Mouse (Mus musculus): ENCODE data around the gene Clip4.

The Clip4 gene

GRCm38 (mm10) chr17:71795521-71796205 is 27.4 kb downstream of the Clip4 start:
- DNase-seq, result no peak

- no peak for DNase-seq
These were observed 35.2 kb downstream of the Clip4 start for GRCm38 (mm10) chr17:71803456-71803855.

- no peak for DNase-seq
These were observed 35.6 kb downstream of the Clip4 start for GRCm38 (mm10) chr17:71803876-71804275.

- no peak for DNase-seq
These were observed 42.8 kb downstream of the Clip4 start for GRCm38 (mm10) chr17:71811070-71811469.

GRCm38 (mm10) chr17:71816136-71816864 is 48.0 kb downstream of the Clip4 start:
- no peak for DNase-seq

GRCm38 (mm10) chr17:71823622-71824306 is 55.5 kb downstream of the Clip4 start:
- DNase-seq, result no peak

GRCm38 (mm10) chr17:71826603-71827002 is 58.3 kb downstream of the Clip4 start:
- DNase-seq, result no peak

GRCm38 (mm10) chr17:71827627-71828026 is 59.4 kb downstream of the Clip4 start:
- DNase-seq, result no peak

- no peak for DNase-seq
These were observed 60.6 kb downstream of the Clip4 start for GRCm38 (mm10) chr17:71828647-71829414.

GRCm38 (mm10) chr17:71831960-71832359 is 63.7 kb downstream of the Clip4 start:
- DNase-seq, result no peak

GRCm38 (mm10) chr17:71862184-71862583 is 93.9 kb downstream of the Clip4 start:
- DNase-seq, result no peak

- DNase-seq, result no peak
These were observed 94.6 kb downstream of the Clip4 start for GRCm38 (mm10) chr17:71862895-71863294.

GRCm38 (mm10) chr17:71864039-71864438 is 95.8 kb downstream of the Clip4 start:
- DNase-seq, result no peak

GRCm38 (mm10) chr17:71865437-71865836 is 97.2 kb downstream of the Clip4 start:
- no peak for DNase-seq

GRCm38 (mm10) chr17:71867892-71868291 is 99.6 kb downstream of the Clip4 start:
- DNase-seq, result no peak

GRCm38 (mm10) chr17:71868828-71869227 is 100.6 kb downstream of the Clip4 start:
- no peak for DNase-seq

GRCm38 (mm10) chr17:71869372-71870231 is 101.3 kb downstream of the Clip4 start:
- peak; percentile 15 for DNase-seq

- no peak for DNase-seq
These were observed 102.0 kb downstream of the Clip4 start for GRCm38 (mm10) chr17:71870232-71870621.

GRCm38 (mm10) chr17:71870641-71871040 is 102.4 kb downstream of the Clip4 start:
- no peak for DNase-seq

- no peak for DNase-seq
These were observed 103.7 kb downstream of the Clip4 start for GRCm38 (mm10) chr17:71871981-71872380.

- DNase-seq, result peak; percentile 33
These were observed 104.7 kb downstream of the Clip4 start for GRCm38 (mm10) chr17:71872976-71873375.

GRCm38 (mm10) chr17:71874077-71874476 is 105.8 kb downstream of the Clip4 start:
- DNase-seq, result peak; percentile 71
